Mouse (Mus musculus) forebrain, embryonic 16.5 days (tissue): Measurements from ENCODE around the gene Uspl1. TPM values are rescaled to one million over a fixed set of nuclear protein-coding genes. Genes with fewer than 3 reads are reported as not detected.

ENCODE experiments used
- ATAC-seq: fragments of 200-750 bp; cut with Nextera tagmentation; 2 replicates; pipeline ENCODE4 v1.8.0; 2017; ENCODE audit warnings: mild to moderate bottlenecking, moderate library complexity
- H3K27ac ChIP-seq: fragments of 300-500 bp; sonication (generic); 2 replicates; pipeline ENCODE4 v1.5.1; 2014; ENCODE audit warnings: low read length, control low read depth
- H3K27me3 ChIP-seq: fragments of 300-500 bp; sonication (generic); replicated peaks from 2 replicates; pipeline ENCODE4 v1.6.1; 2014; ENCODE audit warnings: low read length; ENCODE audit not compliant: control insufficient read depth, insufficient read depth
- H3K36me3 ChIP-seq: fragments of 300-500 bp; sonication (generic); 2 replicates; pipeline ENCODE4 v1.6.1; 2014; ENCODE audit not compliant: control insufficient read depth, insufficient read depth
- H3K4me1 ChIP-seq: fragments of 300-500 bp; sonication (generic); replicated peaks from 2 replicates; pipeline ENCODE4 v1.6.1; 2014; ENCODE audit warnings: low read length; ENCODE audit not compliant: control insufficient read depth, insufficient read depth
- H3K4me2 ChIP-seq: fragments of 300-500 bp; sonication (generic); 2 replicates; pipeline ENCODE4 v1.6.1; 2014; ENCODE audit warnings: mild to moderate bottlenecking, low read length, control low read depth
- H3K4me3 ChIP-seq: fragments of 300-500 bp; sonication (generic); replicated peaks from 2 replicates; pipeline ENCODE4 v1.5.1; 2014; ENCODE audit warnings: mild to moderate bottlenecking, low read length, control low read depth
- H3K9ac ChIP-seq: fragments of 300-500 bp; sonication (generic); replicated peaks from 2 replicates; pipeline ENCODE4 v1.6.1; 2014; ENCODE audit warnings: low read depth, low read length, control low read depth
- H3K9me3 ChIP-seq: fragments of 300-500 bp; sonication (generic); 2 replicates; pipeline ENCODE4 v1.6.1; 2016; ENCODE audit warnings: low read length; ENCODE audit not compliant: control insufficient read depth
- WGBS: fragments of 180-500 bp; shearing (Covaris S2); extraction: QIAGEN DNeasy Blood & Tissue Kit; methylation state at CpG from one replicate; pipeline ENCODE4 v1.1.7; 2014; 5-methylcytosine and 5-hydroxymethylcytosine counted together
- polyA plus RNA-seq: library from polyadenylated mRNA; unstranded; fragments of >200 nt; fragmentation: Nextera tagmentation; extraction: Ambion mirVana; gene quantifications from 2 replicates; pipeline ENCODE4 v1.2.1, GENCODE M21; 2015

Gene Uspl1
- polyA plus RNA-seq, 1 experiment from 2014 or later, result 56.0 TPM

DNA sequence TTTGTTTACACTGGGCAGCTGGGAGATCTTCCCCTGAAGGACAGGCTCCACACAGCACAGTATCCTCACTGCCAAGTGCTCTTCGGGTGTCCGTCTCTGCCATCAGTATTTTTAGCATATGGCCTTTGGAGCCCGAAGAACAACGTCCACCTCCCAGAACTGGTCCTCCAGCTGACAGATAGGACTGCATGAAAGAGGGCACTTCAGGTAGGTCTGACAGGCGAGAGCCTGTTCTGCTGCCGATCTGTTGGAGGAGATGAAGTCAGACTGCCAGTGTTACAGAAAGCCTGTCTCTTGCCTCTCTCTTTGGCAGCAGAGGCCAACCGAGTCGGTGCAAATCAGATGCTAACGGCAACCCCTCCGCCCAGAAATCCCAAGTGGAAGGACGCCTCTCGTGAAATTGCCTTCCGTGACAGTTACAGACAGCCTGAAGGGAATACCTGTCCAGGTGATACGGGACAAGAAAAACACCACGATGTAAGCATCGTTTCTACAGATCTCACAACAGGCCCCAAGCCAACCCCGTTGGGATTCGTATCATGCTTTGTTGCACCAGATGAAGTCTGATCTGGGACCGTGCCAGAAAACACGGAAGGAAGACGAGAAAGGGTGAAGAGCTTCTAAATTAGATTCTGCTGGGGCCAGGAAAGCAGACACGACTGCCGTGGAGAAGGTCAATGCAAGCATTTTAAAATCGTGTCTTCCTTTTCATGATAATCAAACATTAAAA is 53.2 kb downstream of the Uspl1 start:
- no peaks in the 10 kb centered on the region for H3K36me3 ChIP-seq
- H3K4me1 ChIP-seq, result 0 out of 2 replicates have a peak, but pooled peaks cover 3% of the 10 kb centered on the region
- no peak overlapping the region for H3K4me2 ChIP-seq
- H3K4me3 ChIP-seq, result no peak overlapping the region
- WGBS, result 72% methylated on average over 24 of the region's 24 CpGs
- H3K9ac ChIP-seq, result no peak overlapping the region
- no peaks in the 10 kb centered on the region for H3K27me3 ChIP-seq
- no peak for ATAC-seq
- no peak overlapping the region for H3K27ac ChIP-seq
- H3K9me3 ChIP-seq, result peaks cover 6% of the 10 kb centered on the region; the same call in 1 of the 2 replicates

DNA sequence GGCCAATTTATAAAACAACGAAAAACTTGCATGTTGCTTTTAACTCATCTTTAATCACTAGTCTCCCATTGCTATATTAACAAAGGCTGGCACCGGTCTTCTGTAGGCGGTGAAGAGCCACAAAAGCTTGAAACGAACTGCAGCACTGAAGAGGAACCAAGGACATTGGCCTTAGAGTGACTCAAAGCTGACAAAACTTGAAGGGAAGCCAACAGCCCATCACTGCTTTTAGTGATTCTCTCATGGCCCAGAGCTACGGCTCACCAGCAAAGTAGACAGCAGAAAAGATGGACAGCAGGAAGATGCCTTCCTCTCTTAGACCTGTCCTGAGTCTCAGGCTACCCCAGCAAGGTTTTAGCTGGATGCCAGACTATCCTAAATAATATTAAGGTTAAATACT is 58.3 kb downstream of the Uspl1 start:
- 86% methylated on average over 5 of the region's 5 CpGs for WGBS
- no peaks in the 10 kb centered on the region for H3K36me3 ChIP-seq
- H3K4me1 ChIP-seq, result peaks cover 5% of the 10 kb centered on the region
- no peak overlapping the region for H3K27ac ChIP-seq
- no peak overlapping the region for H3K9ac ChIP-seq
- no peaks in the 10 kb centered on the region for H3K27me3 ChIP-seq
- peaks cover 6% of the 10 kb centered on the region; the same call in 1 of the 2 replicates for H3K9me3 ChIP-seq
- H3K4me3 ChIP-seq, result no peak overlapping the region
- ATAC-seq, result no peak
- H3K4me2 ChIP-seq, result no peak overlapping the region

DNA sequence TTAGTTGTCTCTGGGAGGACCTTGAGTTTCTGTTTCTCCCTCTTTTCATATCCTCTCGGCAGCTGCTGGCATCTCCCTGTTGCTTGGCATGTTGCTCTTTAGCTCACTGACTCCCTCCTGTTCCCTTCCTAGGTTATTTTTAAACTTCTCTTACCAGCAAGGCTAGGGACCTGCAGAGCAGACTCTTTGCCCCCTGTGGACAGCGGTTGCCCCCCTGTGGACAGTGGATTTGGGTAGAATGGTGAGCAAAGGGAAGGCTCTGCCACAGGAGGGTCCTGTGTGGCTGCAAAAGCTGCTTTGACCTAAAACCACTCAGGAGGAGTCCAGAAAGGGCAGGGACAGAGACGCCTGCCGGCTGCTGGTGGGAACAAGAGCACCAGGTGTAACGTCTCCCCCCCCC is 58.9 kb downstream of the Uspl1 start:
- Histone ChIP-seq H3K36me3 (no peaks in the 10 kb centered on the region), H3K9me3 (peaks cover 6% of the 10 kb centered on the region; the same call in 1 of the 2 replicates), H3K27me3 (no peaks in the 10 kb centered on the region), H3K4me1 (peaks cover 3% of the 10 kb centered on the region), H3K9ac (no peak overlapping the region), H3K27ac (no peak overlapping the region), H3K4me3 (no peak overlapping the region), H3K4me2 (no peak overlapping the region)
- no peak for ATAC-seq
- WGBS, result 34% methylated on average over 5 of the region's 5 CpGs

DNA sequence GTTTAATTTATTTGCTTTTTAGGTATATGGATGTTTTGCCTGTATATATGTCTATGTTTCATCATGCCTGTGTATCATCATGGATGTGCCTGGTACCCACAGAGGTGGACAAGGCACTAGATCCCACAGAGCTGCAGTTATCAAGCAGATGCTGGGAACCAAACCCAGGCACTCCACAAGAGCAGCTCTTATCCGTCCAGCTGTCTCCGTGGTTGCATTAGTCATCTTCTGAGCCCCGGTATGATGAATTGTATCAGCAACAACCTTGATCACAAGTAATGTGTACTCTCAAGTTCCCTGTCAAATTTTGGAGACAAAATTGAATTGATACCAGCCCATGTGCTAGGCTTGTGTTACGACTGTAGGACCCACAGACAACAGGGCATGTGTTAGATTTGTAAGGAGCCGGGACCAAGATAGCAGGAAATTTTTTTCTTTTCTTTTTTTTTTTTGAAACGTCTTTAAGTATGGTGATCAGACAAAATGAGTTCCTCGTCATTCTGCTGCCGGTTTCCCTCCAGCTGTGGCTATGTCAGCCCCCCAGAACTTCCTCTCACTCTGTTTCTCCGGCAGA is 61.3 kb downstream of the Uspl1 start:
- ATAC-seq, result no peak
- no peak overlapping the region for H3K27ac ChIP-seq
- peaks cover 6% of the 10 kb centered on the region; the same call in 1 of the 2 replicates for H3K9me3 ChIP-seq
- H3K4me1 ChIP-seq, result peaks cover 3% of the 10 kb centered on the region
- no peaks in the 10 kb centered on the region for H3K27me3 ChIP-seq
- peak overlapping the region; percentile 28; the same call in 1 of the 2 replicates for H3K4me2 ChIP-seq
- H3K9ac ChIP-seq, result no peak overlapping the region
- H3K4me3 ChIP-seq, result no peak overlapping the region
- 64% methylated on average over 9 of the region's 9 CpGs for WGBS
- no peaks in the 10 kb centered on the region for H3K36me3 ChIP-seq

DNA sequence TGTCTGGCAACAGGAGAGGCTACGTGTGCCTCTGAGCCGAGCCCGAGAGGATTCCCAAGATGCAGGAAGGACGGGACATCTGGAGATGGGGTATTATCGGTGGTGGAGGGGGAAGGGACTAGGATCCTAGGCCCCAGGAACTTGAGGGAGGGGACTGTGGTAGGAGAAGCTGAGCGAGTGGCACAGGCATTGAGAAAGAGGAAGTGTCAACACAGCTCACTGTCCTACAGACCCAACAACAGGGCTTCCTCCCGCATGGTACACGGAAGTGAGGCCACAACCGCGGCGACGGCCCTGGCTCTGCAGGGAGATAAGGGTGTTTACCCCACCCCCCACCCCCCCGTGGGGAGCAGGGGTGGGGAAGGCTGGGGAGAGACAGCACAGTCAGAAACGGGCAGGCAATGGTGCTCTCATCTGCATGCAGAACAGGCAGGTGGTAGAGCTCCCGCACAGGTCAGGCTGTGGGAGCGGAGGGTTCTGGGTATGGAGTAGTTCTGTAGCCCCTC is 61.9 kb downstream of the Uspl1 start:
- H3K9ac ChIP-seq, result no peak overlapping the region
- H3K4me2 ChIP-seq, result peak overlapping the region; percentile 28
- ATAC-seq, result peak; percentile 61; the same call in 1 of the 2 replicates
- H3K27ac ChIP-seq, result peak overlapping the region; percentile 28; the same call in 1 of the 2 replicates
- peaks cover 3% of the 10 kb centered on the region for H3K4me1 ChIP-seq
- no peaks in the 10 kb centered on the region for H3K27me3 ChIP-seq
- 37% methylated on average over 16 of the region's 16 CpGs for WGBS
- no peaks in the 10 kb centered on the region for H3K36me3 ChIP-seq
- peaks cover 5% of the 10 kb centered on the region; the same call in 1 of the 2 replicates for H3K9me3 ChIP-seq
- H3K4me3 ChIP-seq, result no peak overlapping the region

DNA sequence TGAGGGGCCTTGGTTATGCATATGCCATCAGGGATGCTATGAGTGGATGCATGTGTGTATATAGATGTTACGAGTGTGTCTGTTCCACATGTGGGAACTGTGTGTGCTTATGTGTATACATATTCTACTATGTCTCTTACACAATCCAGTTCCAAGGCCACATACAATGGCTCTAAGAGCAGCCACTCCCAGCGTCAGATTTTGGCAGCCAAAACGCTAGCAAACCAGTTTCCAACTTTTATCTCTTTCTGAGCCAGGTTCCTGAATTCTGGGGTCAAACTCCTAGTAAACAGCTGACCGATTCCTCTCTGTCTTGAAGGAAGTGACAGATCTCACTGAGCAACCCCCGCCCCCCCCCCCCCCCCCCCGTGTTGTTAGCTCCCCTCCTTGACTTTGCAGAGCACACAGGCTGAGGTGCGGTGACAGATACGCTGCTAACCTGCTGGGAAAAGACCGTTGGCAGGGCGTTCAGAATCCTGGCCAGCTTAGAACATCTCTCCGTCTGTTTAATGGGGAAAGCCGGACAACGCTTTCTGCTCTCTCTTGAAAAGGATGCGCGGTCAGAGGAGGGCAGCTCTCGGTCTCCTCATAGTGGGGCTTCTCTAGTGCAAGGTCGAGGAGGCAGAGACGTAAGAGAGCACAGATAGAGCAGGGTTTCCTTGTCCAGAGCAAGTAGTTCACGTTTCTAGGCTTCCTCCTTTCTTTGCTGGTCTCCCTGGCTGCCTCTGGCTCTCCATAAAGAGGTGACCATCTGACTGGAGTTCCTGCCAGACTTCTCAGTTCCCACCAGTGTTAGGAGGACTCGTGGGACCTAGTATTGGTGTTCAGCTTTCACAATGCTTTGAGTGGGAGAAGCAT is 63.1 kb downstream of the Uspl1 start:
- no peak overlapping the region for H3K9ac ChIP-seq
- no peaks in the 10 kb centered on the region for H3K27me3 ChIP-seq
- no peak for ATAC-seq
- H3K36me3 ChIP-seq, result no peaks in the 10 kb centered on the region
- H3K27ac ChIP-seq, result no peak overlapping the region
- WGBS, result 48% methylated on average over 19 of the region's 20 CpGs
- H3K9me3 ChIP-seq, result 0 out of 2 replicates have a peak, but pooled peaks cover 2% of the 10 kb centered on the region
- H3K4me2 ChIP-seq, result no peak overlapping the region
- H3K4me3 ChIP-seq, result no peak overlapping the region
- H3K4me1 ChIP-seq, result peaks cover 3% of the 10 kb centered on the region

DNA sequence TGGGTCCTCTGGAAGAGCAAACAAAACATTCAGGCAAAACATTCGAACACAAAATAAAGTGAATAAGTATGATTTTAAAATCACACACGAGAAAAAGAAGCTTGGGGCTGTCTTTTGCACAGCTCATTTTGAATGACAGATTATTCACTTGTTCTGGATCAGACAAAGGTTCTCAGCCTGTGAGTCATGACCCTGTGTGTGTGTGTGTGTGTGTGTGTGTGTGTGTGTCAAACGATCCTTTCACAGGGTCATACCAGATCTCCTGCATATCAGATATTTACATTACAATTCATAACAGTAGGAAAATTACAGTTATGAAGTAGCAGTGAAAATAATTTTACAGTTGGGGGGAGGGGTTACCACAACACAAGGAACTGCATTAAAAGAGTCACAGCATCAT is 68.2 kb downstream of the Uspl1 start:
- H3K4me3 ChIP-seq, result no peak overlapping the region
- no peak for ATAC-seq
- H3K36me3 ChIP-seq, result no peaks in the 10 kb centered on the region
- H3K4me2 ChIP-seq, result no peak overlapping the region
- no peaks in the 10 kb centered on the region for H3K4me1 ChIP-seq
- H3K27ac ChIP-seq, result no peak overlapping the region
- WGBS, result 82% methylated on average over 3 of the region's 3 CpGs
- no peaks in the 10 kb centered on the region for H3K27me3 ChIP-seq
- H3K9me3 ChIP-seq, result 0 out of 2 replicates have a peak, but pooled peaks cover 2% of the 10 kb centered on the region
- H3K9ac ChIP-seq, result no peak overlapping the region

DNA sequence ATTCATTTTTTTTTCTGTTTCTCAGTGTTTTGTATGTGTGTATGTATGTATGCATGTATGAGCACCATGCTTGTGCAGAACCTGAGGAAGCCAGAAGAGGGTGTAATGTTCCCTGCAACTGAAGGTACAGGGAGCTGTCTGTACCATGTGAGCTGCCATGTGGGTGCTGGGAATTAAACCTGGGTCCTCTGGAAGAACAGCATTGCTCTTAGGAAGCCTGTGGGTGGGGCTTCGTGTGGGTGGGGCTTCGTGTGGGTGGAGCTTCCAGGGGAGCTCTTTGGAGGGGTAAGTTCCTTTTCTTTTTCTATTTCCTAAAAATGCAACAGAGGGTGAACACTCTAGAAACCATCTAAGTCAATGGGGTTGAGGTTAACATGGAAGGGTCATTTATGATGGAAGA is 69.3 kb downstream of the Uspl1 start:
- 71% methylated on average over 2 of the region's 2 CpGs for WGBS
- H3K4me3 ChIP-seq, result no peak overlapping the region
- ATAC-seq, result no peak

DNA sequence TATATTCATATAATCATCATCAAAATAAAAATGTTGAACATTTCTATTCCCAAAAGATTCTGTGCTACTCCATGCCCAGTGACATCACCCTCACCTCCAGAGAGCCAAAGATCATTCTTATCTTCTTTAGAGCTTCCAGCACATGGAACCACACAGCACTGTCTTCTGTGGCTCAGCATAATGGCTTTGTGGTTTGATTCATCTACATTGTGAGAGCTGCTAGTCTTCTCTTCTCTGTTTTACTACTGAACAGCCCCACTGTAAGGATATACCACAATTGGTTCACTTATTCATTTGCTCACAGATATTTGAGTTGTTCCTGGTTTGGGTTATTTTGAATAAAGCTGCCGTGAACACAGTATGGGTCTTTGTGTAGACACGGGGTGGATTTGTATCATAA is 71.4 kb downstream of the Uspl1 start:
- Histone ChIP-seq H3K4me3 (no peak overlapping the region), H3K9ac (no peak overlapping the region), H3K9me3 (0 out of 2 replicates have a peak, but pooled peaks cover 2% of the 10 kb centered on the region), H3K36me3 (no peaks in the 10 kb centered on the region), H3K27ac (no peak overlapping the region), H3K4me1 (0 out of 2 replicates have a peak, but pooled peaks cover 3% of the 10 kb centered on the region), H3K4me2 (no peak overlapping the region), H3K27me3 (no peaks in the 10 kb centered on the region)
- WGBS, result 80% methylated on average over 2 of the region's 2 CpGs
- no peak for ATAC-seq

More for the DNA sequence above, 69.3 kb downstream of the Uspl1 start:
- no peaks in the 10 kb centered on the region for H3K27me3 ChIP-seq
- 0 out of 2 replicates have a peak, but pooled peaks cover 2% of the 10 kb centered on the region for H3K9me3 ChIP-seq
- no peaks in the 10 kb centered on the region for H3K4me1 ChIP-seq
- H3K27ac ChIP-seq, result no peak overlapping the region
- no peak overlapping the region for H3K4me2 ChIP-seq
- no peak overlapping the region for H3K9ac ChIP-seq
- H3K36me3 ChIP-seq, result no peaks in the 10 kb centered on the region
